Mouse (Mus musculus): ENCODE data around the gene Myrip. TPM values are rescaled to one million over a fixed set of nuclear protein-coding genes. Genes with fewer than 3 reads are reported as not detected.
"Not testable (repeated sequence)": the region's sequence is repeated elsewhere in the genome, so short reads cannot be mapped to it uniquely, and the experiment has no call there.

Gene Myrip
- polyA plus RNA-seq (2012; rRNA removed) = 1.0 and 1.7 TPM in 2 replicates

GRCm38 (mm10) chr9:120301213-120301612, at the start of gene Myrip:
TSS of gene Myrip (plus strand) at chr9:120301513.
- WGBS = 78% methylated on average over 1 of the region's 1 CpGs
- not testable (repeated sequence) for H3K4me3 ChIP-seq (ENCODE audit: low read depth, low read length); H3K4me1 ChIP-seq (ENCODE audit: control insufficient read depth, insufficient read depth, insufficient read length, low read length); H3K36me3 ChIP-seq (ENCODE audit: control insufficient read depth, insufficient read depth, low read length); H3K27ac ChIP-seq (ENCODE audit: insufficient read depth, low read depth, low read length)
- H3K27me3 ChIP-seq (ENCODE audit: control insufficient read depth, insufficient read depth, low read length) = peaks cover 24% of the 10 kb centered on the region

- Histone ChIP-seq H3K4me1 (ENCODE audit: control insufficient read depth, insufficient read depth, insufficient read length, low read length) (no peaks in the 10 kb centered on the region), H3K4me3 (ENCODE audit: low read depth, low read length) (no peak overlapping the region), H3K36me3 (ENCODE audit: control insufficient read depth, insufficient read depth, low read length) (no peaks in the 10 kb centered on the region), H3K27ac (ENCODE audit: insufficient read depth, low read depth, low read length) (no peak overlapping the region), H3K27me3 (ENCODE audit: control insufficient read depth, insufficient read depth, low read length) (no peaks in the 10 kb centered on the region)
- TF ChIP-seq CTCF (IDR thresholded peaks at IDR 0.05; ENCODE audit: extremely low read depth, insufficient read length, insufficient replicate concordance, low read depth, low read length) (no peak), POLR2A (IDR thresholded peaks at IDR 0.05; ENCODE audit: low read depth, low read length) (no peak)
- WGBS = 30% methylated on average over 8 of the region's 8 CpGs
Observed at GRCm38 (mm10) chr9:120259805-120260204, 41.5 kb upstream of the Myrip start.

GRCm38 (mm10) chr9:120263994-120264393, 37.3 kb upstream of the Myrip start:
- TF ChIP-seq POLR2A (IDR thresholded peaks at IDR 0.05; ENCODE audit: low read depth, low read length) (no peak), CTCF (IDR thresholded peaks at IDR 0.05; ENCODE audit: extremely low read depth, insufficient read length, insufficient replicate concordance, low read depth, low read length) (no peak)
- no peaks in the 10 kb centered on the region for H3K27me3 ChIP-seq (ENCODE audit: control insufficient read depth, insufficient read depth, low read length)
- WGBS = 66% methylated on average over 5 of the region's 5 CpGs
- H3K4me1 ChIP-seq (ENCODE audit: control insufficient read depth, insufficient read depth, insufficient read length, low read length) = no peaks in the 10 kb centered on the region
- no peak overlapping the region for H3K4me3 ChIP-seq (ENCODE audit: low read depth, low read length)
- no peaks in the 10 kb centered on the region for H3K36me3 ChIP-seq (ENCODE audit: control insufficient read depth, insufficient read depth, low read length)
- no peak overlapping the region for H3K27ac ChIP-seq (ENCODE audit: insufficient read depth, low read depth, low read length)

GRCm38 (mm10) chr9:120273083-120273482, 28.2 kb upstream of the Myrip start:
- no peak overlapping the region for H3K27ac ChIP-seq (ENCODE audit: insufficient read depth, low read depth, low read length)
- WGBS = 69% methylated on average over 8 of the region's 8 CpGs
- no peak overlapping the region for H3K4me3 ChIP-seq (ENCODE audit: low read depth, low read length)
- H3K4me1 ChIP-seq (ENCODE audit: control insufficient read depth, insufficient read depth, insufficient read length, low read length) = no peaks in the 10 kb centered on the region
- TF ChIP-seq CTCF (IDR thresholded peaks at IDR 0.05; ENCODE audit: extremely low read depth, insufficient read length, insufficient replicate concordance, low read depth, low read length) (no peak), POLR2A (IDR thresholded peaks at IDR 0.05; ENCODE audit: low read depth, low read length) (no peak)
- no peaks in the 10 kb centered on the region for H3K27me3 ChIP-seq (ENCODE audit: control insufficient read depth, insufficient read depth, low read length)
- H3K36me3 ChIP-seq (ENCODE audit: control insufficient read depth, insufficient read depth, low read length) = no peaks in the 10 kb centered on the region

- no peak overlapping the region for H3K4me3 ChIP-seq (ENCODE audit: low read depth, low read length)
- H3K27ac ChIP-seq (ENCODE audit: insufficient read depth, low read depth, low read length) = no peak overlapping the region
- TF ChIP-seq CTCF (IDR thresholded peaks at IDR 0.05; ENCODE audit: extremely low read depth, insufficient read length, insufficient replicate concordance, low read depth, low read length) = no peak
- H3K4me1 ChIP-seq (ENCODE audit: control insufficient read depth, insufficient read depth, insufficient read length, low read length) = no peaks in the 10 kb centered on the region
- H3K27me3 ChIP-seq (ENCODE audit: control insufficient read depth, insufficient read depth, low read length) = no peaks in the 10 kb centered on the region
- H3K36me3 ChIP-seq (ENCODE audit: control insufficient read depth, insufficient read depth, low read length) = no peaks in the 10 kb centered on the region
- WGBS = 67% methylated on average over 7 of the region's 7 CpGs
Observed at GRCm38 (mm10) chr9:120275226-120275625, 26.1 kb upstream of the Myrip start.

- Histone ChIP-seq H3K27ac (ENCODE audit: insufficient read depth, low read depth, low read length) (no peak overlapping the region), H3K4me3 (ENCODE audit: low read depth, low read length) (no peak overlapping the region), H3K27me3 (ENCODE audit: control insufficient read depth, insufficient read depth, low read length) (0 out of 2 replicates have a peak, but pooled peaks cover 3% of the 10 kb centered on the region), H3K36me3 (ENCODE audit: control insufficient read depth, insufficient read depth, low read length) (no peaks in the 10 kb centered on the region), H3K4me1 (ENCODE audit: control insufficient read depth, insufficient read depth, insufficient read length, low read length) (peaks cover 2% of the 10 kb centered on the region; the same call in 1 of the 2 replicates)
- no peak for TF ChIP-seq CTCF (IDR thresholded peaks at IDR 0.05; ENCODE audit: extremely low read depth, insufficient read length, insufficient replicate concordance, low read depth, low read length)
- no peak for TF ChIP-seq POLR2A (IDR thresholded peaks at IDR 0.05; ENCODE audit: low read depth, low read length)
- WGBS = 86% methylated on average over 12 of the region's 12 CpGs
Observed at GRCm38 (mm10) chr9:120281147-120281546, 20.2 kb upstream of the Myrip start.

- Histone ChIP-seq H3K27me3 (ENCODE audit: control insufficient read depth, insufficient read depth, low read length) (0 out of 2 replicates have a peak, but pooled peaks cover 3% of the 10 kb centered on the region), H3K27ac (ENCODE audit: insufficient read depth, low read depth, low read length) (no peak overlapping the region), H3K36me3 (ENCODE audit: control insufficient read depth, insufficient read depth, low read length) (no peaks in the 10 kb centered on the region), H3K4me1 (ENCODE audit: control insufficient read depth, insufficient read depth, insufficient read length, low read length) (peaks cover 2% of the 10 kb centered on the region; the same call in 1 of the 2 replicates), H3K4me3 (ENCODE audit: low read depth, low read length) (no peak overlapping the region)
- TF ChIP-seq POLR2A (IDR thresholded peaks at IDR 0.05; ENCODE audit: low read depth, low read length) = no peak
- no peak for TF ChIP-seq CTCF (IDR thresholded peaks at IDR 0.05; ENCODE audit: extremely low read depth, insufficient read length, insufficient replicate concordance, low read depth, low read length)
- WGBS = 20% methylated on average over 9 of the region's 9 CpGs
Observed at GRCm38 (mm10) chr9:120282461-120283047, 18.8 kb upstream of the Myrip start.
